Mouse (Mus musculus): Measurements from ENCODE around the gene Gm49361. TPM values are rescaled to one million over a fixed set of nuclear protein-coding genes. Genes with fewer than 3 reads are reported as not detected.

The Gm49361 gene
- total RNA-seq, 2 experiments from 2014 or later = not detected

DNA sequence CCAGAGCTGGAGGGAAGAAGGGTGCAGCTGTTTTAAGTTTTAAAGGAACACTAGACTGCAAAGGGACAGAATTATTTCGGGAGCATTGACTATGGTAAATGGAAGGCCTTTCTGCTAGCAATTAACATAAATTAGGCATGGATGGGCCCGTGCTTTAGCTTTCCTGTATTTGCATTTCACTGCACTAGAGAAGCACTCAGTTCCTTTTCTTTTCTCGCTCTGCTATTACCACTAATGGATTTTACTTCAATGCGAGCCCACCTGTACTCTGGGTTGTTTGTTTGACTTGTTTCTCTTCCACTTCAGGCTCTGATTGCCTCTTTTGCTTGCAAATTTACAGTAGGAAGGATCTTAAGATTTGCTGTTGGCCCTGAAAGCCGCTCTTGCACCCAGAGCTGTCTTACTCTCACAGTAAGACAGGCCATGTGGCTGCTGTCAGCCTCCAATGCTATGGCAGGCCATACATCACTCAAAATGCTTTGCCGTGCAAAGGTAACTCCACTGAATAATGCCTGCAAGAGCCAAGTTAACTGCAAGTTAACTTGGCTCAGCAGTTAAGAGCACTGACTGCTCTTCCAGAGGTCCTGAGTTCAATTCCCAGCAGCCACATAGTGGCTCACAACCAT, 13.1 kb downstream of the Gm49361 start:
- no peak for ATAC-seq (replicated peaks; ENCODE audit: low FRiP score, poor library complexity, severe bottlenecking)

DNA sequence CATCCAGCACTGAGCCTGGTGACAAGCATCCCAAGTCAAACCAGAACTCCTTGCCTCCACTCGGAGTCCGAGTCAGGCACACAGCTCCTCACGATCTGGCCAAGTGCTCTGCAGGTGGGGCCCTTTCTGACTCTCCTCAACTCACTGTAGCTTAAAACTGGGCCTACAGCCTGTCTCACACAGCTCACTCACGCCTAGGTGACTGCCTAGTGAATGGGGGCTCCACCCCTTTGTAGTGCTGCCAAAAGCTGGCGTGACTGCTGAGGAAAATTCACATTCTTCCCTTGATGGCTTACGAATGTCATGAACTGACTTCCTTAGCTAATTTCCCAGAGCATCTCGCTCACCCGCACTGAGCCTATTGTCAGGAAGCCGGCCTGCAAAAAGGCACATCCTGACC, 15.4 kb downstream of the Gm49361 start:
- ATAC-seq (replicated peaks; ENCODE audit: low FRiP score, poor library complexity, severe bottlenecking) = 0 out of 2 replicates have a peak, but pooled peaks have one; percentile 19

DNA sequence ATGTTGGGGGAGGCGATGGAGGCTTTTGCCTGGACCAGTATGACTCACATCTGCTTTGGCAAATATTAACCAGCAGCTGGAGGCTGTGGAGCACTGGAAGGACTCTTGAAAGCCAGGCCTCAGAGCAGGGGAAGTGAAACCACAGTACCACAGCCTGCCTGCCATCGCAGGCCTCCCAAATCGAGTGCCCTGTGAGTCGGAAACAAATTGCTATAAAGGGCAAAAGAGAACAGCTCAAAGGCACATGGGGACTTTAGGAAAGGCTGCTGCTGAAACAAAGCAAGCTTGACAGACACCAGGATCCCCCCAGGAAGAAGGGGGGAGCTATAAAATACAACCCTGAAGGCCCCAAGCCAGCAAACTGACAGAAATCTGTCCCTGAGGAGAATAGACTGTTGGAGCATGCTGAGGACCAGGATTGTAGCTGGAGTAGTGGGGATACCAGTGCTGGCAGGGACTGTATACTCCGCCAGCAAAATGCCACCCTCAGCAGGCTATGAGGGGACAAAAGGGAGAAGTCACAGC, 15.9 kb downstream of the Gm49361 start:
- ATAC-seq (replicated peaks; ENCODE audit: low FRiP score, poor library complexity, severe bottlenecking) = no peak

DNA sequence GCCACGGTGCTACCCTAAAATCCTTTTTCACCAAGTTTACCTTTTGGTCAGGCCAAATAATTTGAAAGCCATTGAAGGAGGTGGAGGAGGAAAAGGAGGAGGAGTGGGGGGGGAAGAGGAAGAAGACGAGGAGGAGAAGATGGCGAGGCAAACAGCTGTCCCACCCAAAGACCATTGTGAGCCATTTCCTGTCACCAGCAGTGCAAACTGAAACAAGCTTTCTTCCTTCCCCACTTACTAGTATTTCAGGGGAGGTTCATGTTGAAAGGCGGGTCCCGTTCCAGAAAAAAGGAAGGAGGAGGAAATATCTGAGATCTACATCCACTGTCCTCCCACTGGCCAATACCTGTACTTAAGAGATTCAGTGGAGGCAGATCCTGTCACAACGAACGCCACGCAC, 16.5 kb downstream of the Gm49361 start:
- no peak for ATAC-seq (replicated peaks; ENCODE audit: low FRiP score, poor library complexity, severe bottlenecking)

DNA sequence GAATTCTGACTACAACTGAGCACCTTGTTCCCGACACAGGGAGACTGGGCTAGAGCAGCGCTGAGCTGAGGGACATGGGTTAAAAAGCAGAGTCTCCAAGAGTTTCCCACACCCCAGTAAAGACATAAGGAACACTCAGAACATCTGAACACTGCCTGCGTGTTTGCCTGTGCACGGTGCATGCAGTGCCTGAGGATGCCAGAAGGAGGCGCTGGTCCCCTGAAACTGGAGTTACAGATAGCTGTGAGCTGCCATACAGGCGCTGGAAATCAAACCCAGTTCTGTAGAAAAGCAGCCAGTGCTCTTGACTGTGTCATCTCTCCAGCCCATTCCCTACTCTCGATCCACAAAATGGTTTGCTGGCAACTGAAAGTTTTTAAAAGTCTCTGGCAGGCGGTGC, 19.7 kb downstream of the Gm49361 start:
- peak; percentile 56 for ATAC-seq (replicated peaks; ENCODE audit: low FRiP score, poor library complexity, severe bottlenecking)

DNA sequence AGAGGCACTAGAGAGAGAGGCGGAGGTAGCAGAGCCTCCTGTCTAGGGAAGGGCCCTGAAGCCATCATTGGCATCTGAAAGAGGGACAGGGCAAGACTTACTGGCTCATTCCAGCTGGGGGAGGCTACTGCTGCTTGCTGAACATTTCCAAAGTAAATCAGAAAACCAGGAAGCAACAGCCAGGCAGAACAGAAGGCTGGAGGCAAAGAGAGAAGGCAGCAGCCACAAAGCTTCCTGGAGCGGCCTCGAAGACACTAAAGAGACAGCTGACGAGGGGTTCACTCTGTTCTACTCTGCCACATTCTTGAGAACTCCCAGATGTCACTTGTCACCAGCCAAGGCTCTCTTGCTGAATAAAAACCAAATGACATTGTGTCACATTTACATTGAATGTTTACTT, 21.4 kb downstream of the Gm49361 start:
- ATAC-seq (replicated peaks; ENCODE audit: low FRiP score, poor library complexity, severe bottlenecking) = no peak

DNA sequence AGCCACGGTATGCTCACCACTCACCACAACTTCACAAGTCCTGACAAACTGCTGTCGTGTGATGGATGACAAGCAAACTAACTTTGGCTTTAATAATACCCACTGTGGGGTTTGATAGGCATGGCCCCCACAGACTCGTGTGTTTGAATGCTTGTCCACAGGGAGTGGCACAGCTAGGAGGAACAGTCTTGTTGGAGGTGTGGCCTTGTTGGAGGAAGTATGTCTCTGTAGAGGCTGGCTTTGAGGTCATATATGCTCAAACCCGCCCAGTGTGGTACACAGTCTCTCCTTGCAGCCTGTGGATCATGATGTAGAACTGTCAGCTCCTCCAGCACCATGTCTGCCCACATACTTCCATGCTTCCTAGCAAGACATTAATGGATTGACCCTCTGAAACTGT, 27.7 kb downstream of the Gm49361 start:
- ATAC-seq (replicated peaks; ENCODE audit: low FRiP score, poor library complexity, severe bottlenecking) = 0 out of 2 replicates have a peak, but pooled peaks have one; percentile 16

DNA sequence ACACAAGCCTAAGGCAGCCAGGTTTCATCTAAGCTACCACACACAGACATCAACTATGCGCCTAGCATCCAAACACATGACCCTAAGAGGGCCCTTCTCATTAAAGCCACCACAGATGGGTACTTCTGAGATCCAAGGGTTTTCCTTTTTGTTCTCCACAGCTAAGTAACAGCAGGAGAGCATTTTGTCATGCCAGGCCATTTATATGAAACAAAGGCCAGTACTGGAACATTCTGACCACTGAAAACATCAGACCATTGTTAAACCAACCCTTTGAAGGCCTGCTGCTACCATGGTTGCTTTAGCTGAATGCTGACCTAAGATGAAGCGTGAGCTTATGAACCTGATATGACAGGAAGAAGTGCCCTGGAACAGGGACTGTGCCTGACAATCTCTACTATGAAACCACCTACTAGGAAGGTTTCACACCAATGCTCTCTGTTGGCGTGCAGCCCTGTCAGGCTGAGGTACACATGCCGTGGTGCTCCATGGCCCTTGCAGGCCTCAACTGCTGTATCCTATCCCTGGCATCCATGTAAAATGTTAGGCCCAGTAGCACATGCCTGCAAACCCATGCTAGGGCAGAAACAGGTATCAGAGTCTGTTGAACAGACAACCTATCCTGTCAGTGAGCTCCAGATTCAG, 29.2 kb downstream of the Gm49361 start:
- no peak for ATAC-seq (replicated peaks; ENCODE audit: low FRiP score, poor library complexity, severe bottlenecking)

DNA sequence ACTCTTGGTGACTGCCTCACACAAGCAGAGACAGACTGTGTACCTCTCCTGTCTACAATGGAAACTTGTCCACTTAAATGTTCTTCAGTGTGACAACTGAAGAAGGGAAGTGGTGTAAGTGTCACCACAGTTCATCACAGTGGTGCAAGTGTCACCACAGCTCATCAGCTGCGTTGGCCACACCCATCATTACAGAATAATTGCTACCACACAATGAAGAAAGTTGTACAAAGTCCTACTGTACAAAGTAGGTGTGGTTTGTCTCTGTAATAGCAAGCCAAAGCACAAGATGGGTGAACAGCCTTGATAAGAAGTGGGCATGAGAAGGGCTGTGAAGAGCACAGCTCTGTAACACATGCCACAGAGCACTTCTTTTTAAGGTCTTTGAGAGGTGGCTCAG, 33.0 kb downstream of the Gm49361 start:
- ATAC-seq (replicated peaks; ENCODE audit: low FRiP score, poor library complexity, severe bottlenecking) = no peak

DNA sequence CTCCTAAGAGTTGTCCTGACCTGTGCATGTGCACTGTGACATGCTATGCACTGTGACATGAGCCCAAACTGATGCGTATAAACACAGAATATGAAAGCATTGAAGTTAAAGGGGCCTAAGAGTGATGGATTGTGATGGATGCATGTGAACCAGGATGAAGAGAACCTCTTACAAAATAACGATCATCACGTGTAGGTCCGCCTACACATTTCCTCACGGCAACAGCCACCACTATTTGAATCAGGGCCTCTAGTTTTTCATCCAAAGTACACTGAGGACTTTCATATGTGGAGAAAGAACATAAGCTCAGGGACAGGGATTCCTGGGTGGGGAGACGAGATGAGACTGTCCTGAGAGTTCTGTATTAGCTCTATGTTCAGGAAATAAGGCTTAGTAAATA, 34.8 kb downstream of the Gm49361 start:
- ATAC-seq (replicated peaks; ENCODE audit: low FRiP score, poor library complexity, severe bottlenecking) = no peak

DNA sequence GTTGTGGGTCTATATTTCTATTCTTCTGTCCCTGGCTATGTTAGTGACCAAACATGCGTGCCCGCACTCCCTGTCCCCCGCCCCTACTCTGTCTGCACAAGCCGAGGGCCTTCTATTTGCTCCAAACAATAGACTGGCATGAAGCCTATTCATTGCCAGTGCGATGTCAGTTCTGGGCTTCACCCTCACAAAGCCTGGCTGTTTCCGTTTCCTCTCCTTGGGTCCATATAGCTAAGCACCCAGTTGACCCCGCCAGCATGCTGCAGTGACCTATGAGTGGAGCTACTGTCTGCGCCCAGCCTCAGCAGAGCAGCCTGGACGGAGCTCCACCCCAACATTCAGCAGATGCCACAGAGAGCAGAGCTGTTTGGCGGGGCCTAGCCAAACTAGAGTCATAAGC, 36.7 kb downstream of the Gm49361 start:
- no peak for ATAC-seq (replicated peaks; ENCODE audit: low FRiP score, poor library complexity, severe bottlenecking)

DNA sequence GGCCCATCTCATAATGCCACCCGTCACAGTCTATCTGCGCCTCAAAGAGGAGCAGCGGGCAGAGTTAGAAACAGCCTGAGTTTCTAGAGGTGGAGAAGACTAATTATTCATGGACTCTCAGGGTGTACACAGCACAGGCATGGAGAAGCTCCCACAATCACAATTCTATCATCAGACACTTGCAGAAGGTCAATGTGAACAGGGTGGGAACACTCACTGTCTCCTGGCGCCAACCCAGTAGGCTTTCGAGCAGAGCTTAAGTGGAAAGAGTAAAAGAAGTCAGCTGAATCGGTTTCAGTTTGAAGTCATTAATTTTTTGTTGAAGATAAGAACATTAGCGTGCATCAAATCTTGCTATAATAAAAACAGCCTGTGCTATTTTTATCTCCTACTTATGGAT, 37.3 kb downstream of the Gm49361 start:
- ATAC-seq (replicated peaks; ENCODE audit: low FRiP score, poor library complexity, severe bottlenecking) = no peak

DNA sequence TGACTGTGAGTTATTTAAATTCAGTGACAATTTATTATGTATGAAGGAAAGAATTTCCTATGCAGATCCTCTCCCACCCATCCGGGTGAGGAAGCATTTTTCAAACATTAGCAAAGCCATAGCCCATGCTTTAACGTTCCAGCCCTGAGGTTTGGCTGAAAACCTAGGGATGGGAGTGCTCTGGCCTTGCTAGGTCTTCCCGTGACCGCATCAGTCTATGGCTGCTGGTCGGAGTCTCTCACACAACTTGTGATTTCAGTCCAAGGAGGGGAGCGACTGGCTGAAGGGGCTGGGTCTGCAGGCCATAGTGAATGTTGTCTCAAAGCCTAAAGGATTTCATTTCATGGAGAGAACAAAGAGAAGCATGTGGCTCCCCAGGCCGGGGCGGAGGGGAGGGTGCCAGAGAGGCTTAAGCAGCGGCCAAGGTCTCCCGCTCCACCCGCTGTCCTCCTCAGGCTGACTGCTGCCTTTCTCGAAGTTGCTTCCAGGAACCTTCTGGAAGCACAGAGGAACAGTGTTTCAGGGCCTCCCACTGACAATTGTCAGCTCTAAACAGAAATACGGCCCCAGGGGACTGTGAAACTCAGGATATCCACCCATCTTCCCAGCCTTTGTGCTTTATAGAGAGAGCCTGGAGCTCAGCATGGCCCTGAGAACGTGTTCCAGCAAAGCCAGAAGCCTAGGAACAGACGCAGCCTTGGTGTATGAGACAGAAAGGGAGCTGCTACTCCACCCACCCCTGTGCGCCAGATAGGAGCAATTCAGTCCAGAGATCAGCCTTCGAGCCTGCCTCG, 38.6 kb downstream of the Gm49361 start:
- ATAC-seq (replicated peaks; ENCODE audit: low FRiP score, poor library complexity, severe bottlenecking) = no peak

DNA sequence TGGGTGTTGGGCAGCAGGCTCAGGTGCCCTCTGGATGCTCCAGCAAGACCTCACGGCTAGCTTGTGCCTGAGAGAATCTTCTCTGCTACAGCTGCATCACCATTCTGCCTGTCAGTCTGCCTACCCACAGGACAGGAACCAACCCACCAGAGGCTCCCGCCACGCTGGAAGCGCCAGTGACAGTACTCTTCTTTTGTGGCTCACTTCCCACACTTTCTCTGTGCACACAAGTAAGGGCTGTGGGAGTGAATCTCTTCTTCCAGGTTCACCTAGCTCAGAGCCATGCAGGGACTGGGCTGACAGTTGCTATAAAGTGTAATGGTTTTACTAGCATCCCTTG, 39.2 kb downstream of the Gm49361 start:
- no peak for ATAC-seq (replicated peaks; ENCODE audit: low FRiP score, poor library complexity, severe bottlenecking)

DNA sequence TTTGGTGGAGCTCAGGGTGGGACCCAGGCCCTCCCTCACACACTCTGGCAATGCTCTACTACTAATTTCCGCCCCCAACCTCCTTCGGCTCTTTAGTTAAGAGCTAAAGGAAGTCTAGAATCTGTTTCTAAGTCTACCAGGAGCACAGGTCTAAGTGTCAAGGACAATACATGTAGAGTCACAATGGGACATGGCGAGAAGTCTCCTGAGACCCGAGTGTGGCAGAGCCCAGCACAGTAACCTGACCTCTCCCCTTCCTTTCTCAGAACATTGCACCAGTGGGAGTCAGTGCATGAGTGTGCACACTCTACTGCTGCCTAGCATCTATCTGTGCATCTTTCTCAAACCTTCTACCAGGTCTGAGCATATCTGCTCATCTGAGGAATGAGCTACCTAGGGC, 40.1 kb downstream of the Gm49361 start:
- ATAC-seq (replicated peaks; ENCODE audit: low FRiP score, poor library complexity, severe bottlenecking) = no peak

DNA sequence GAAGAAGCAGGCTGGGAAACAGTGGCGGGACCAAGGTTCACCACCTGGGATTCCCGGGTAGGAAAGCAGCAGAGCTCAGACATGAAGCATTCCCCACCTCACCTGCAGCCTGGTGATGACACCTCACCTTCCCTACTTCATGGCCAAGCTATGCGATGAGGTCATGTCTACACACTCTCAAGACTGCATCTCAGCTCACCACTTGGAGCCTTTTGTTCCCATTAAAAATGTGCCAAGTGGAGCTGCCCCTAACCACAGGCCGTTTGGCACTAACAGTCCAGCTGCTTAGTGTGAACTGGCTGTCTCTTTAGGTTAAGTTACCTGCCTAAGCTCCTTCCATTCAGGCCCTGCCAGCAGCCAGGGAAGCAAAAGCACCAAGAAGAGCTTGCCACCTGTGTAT, 40.8 kb downstream of the Gm49361 start:
- no peak for ATAC-seq (replicated peaks; ENCODE audit: low FRiP score, poor library complexity, severe bottlenecking)

DNA sequence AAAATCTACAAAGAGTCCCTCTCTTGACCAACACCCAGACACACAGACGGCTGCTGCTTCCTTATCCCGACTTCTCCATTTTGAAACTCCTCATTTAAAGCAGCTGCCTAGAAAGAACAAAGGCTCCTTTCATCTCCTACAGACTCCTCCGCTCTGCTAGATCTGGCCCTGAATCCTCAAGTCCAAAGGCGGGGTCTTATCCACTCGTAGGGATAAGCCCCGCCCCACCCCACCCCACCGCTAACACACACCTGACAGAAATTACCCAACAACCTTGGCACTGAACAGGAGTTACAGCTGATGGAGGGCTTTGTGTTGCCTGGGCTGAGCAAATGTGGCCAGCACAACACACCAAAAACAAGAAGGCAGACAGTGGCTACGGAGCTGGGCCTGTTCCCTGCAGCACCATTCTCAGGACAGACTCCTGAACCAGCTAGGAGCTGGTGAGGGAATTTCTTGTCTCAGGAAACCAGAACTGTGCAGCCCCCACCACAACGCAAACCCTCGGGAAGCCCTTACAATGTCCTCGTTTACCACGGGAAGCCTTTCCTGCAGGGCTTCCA, 43.9 kb downstream of the Gm49361 start:
- no peak for ATAC-seq (replicated peaks; ENCODE audit: low FRiP score, poor library complexity, severe bottlenecking)

DNA sequence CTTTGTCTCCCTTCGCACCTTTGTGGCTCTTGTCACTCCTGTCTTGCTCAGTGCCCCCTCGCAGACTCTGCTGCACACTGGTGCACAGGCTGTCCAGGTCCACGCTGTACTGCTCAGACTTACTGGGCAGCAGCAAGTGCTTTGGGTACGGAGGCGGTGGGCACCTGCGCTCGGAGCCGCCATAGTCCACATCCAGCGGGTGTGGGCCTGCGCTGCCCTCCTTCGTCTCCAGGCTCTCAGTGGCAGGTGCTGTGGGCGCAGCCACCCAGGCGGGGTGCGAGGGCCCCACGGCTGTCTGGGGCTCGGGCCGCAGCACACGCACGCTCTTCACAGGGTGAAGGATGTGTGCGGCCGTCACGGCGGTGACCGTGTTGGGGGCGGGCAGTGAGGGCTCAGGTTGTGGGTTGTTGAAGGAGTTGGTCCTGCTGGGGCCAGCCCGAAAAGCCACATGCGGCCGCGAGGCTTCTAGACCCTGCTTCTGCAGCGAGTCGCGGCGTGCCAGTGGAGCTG, 46.4 kb downstream of the Gm49361 start:
- ATAC-seq (replicated peaks; ENCODE audit: low FRiP score, poor library complexity, severe bottlenecking) = no peak; the same call in 1 of the 2 replicates

DNA sequence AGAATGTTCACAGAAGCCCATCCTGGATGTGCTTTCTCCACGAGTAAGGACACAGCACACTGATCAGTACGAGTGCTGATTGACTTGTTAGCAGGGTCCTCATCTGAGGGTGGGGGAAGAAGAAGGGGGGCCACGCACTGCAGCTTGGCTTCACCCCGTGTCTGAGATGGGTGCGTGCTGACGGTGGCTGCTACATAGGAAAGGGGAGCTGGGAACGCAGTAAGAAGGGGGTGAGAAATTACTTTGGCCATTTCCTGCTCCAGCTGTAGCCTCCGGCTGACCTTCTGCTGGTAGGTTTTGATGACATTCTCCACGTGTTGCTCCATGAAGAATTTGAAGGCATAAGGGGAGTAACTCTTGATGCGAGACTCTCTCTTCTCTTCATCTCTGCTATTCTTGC, 46.9 kb downstream of the Gm49361 start:
- no peak for ATAC-seq (replicated peaks; ENCODE audit: low FRiP score, poor library complexity, severe bottlenecking)

DNA sequence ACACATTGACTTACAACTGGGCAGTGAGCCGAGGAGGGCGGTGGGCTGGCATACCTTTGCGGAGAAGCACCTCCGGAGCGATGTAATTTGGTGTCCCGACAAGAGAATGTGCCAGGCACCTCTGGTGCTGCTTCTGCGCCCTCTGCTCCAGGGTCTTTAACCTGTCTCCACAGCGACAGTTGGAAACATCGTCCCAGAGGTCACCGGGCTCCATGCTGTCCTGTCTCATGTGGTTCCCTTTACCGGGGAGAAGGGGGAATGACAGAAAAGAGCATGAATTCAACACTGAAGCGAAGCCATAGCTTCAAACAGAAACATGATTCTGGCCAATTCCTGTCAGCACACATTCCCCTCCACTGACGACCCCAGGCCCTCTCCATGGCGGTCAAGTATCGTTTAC, 49.8 kb downstream of the Gm49361 start:
- no peak for ATAC-seq (replicated peaks; ENCODE audit: low FRiP score, poor library complexity, severe bottlenecking)

Measured in erythroblast, adult 5-6 weeks (primary cell).